Mouse (Mus musculus) limb, embryonic 12.5 days (tissue): ENCODE measurements around the gene Snrnp27. TPM values are rescaled to one million over a fixed set of nuclear protein-coding genes. Genes with fewer than 3 reads are reported as not detected.

ENCODE experiments used
- ATAC-seq: fragments of 200-750 bp; cut with Nextera tagmentation; 2 replicates; pipeline ENCODE4 v1.8.0; 2017; ENCODE audit warnings: low read depth, moderate TSS enrichment; ENCODE audit not compliant: insufficient number of reproducible peaks, insufficient read depth, low FRiP score, low TSS enrichment
- H3K27ac ChIP-seq: fragments of 300-500 bp; sonication (generic); 2 replicates; pipeline ENCODE4 v1.5.1; 2016; ENCODE audit warnings: mild to moderate bottlenecking, moderate library complexity
- H3K27me3 ChIP-seq: fragments of 300-500 bp; sonication (generic); 2 replicates; pipeline ENCODE4 v1.6.1; 2016; ENCODE audit warnings: mild to moderate bottlenecking, moderate library complexity
- H3K36me3 ChIP-seq: fragments of 300-500 bp; sonication (generic); 2 replicates; pipeline ENCODE4 v1.6.1; 2016; ENCODE audit warnings: mild to moderate bottlenecking, moderate library complexity
- H3K4me1 ChIP-seq: fragments of 300-500 bp; sonication (generic); replicated peaks from 2 replicates; pipeline ENCODE4 v1.6.1; 2016
- H3K4me2 ChIP-seq: fragments of 300-500 bp; sonication (generic); 2 replicates; pipeline ENCODE4 v1.6.1; 2016; ENCODE audit warnings: mild to moderate bottlenecking, moderate library complexity
- H3K4me3 ChIP-seq: fragments of 300-500 bp; sonication (generic); replicated peaks from 2 replicates; pipeline ENCODE4 v1.5.1; 2016; ENCODE audit warnings: mild to moderate bottlenecking
- H3K9ac ChIP-seq: fragments of 300-500 bp; sonication (generic); replicated peaks from 2 replicates; pipeline ENCODE4 v1.6.1; 2016; ENCODE audit warnings: mild to moderate bottlenecking, moderate library complexity
- H3K9me3 ChIP-seq: fragments of 300-500 bp; sonication (generic); 2 replicates; pipeline ENCODE4 v1.6.1; 2016; ENCODE audit warnings: mild to moderate bottlenecking, moderate library complexity
- WGBS: fragments of 180-500 bp; shearing (Covaris S2); methylation state at CpG from one replicate; pipeline ENCODE4 v1.1.7; 2016; 5-methylcytosine and 5-hydroxymethylcytosine counted together
- polyA plus RNA-seq: library from polyadenylated mRNA; unstranded; fragments of >200 nt; fragmentation: Nextera tagmentation; extraction: Ambion mirVana; gene quantifications from 2 replicates; pipeline ENCODE4 v1.2.1, GENCODE M21; 2016

Gene Snrnp27
- polyA plus RNA-seq, 1 experiment from 2014 or later, result 147 TPM

GRCm38 (mm10) chr6:86689671-86690070 lies 5.3 kb upstream of the Snrnp27 start:
- no peak for ATAC-seq
- Histone ChIP-seq H3K27me3 (no peaks in the 10 kb centered on the region), H3K9me3 (no peaks in the 10 kb centered on the region), H3K36me3 (peaks cover 49% of the 10 kb centered on the region), H3K27ac (no peak overlapping the region), H3K9ac (no peak overlapping the region), H3K4me2 (no peak overlapping the region), H3K4me3 (no peak overlapping the region), H3K4me1 (no peaks in the 10 kb centered on the region)
- WGBS, result 96% methylated on average over 3 of the region's 3 CpGs

- Histone ChIP-seq H3K9me3 (no peaks in the 10 kb centered on the region), H3K9ac (no peak overlapping the region), H3K27me3 (no peaks in the 10 kb centered on the region), H3K27ac (no peak overlapping the region), H3K36me3 (peaks cover 39% of the 10 kb centered on the region), H3K4me3 (no peak overlapping the region), H3K4me2 (no peak overlapping the region), H3K4me1 (peaks cover 8% of the 10 kb centered on the region)
- no peak for ATAC-seq
- 68% methylated on average over 1 of the region's 1 CpGs for WGBS
These were observed 2.6 kb upstream of the Snrnp27 start for GRCm38 (mm10) chr6:86686971-86687370.

GRCm38 (mm10) chr6:86684655-86685011 lies 311 bp upstream of the Snrnp27 start:
- ATAC-seq, result no peak
- 36% methylated on average over 12 of the region's 12 CpGs for WGBS
- Histone ChIP-seq H3K4me3 (peak overlapping the region; percentile 76), H3K4me2 (peak overlapping the region; percentile 83), H3K27me3 (no peaks in the 10 kb centered on the region), H3K9me3 (no peaks in the 10 kb centered on the region), H3K9ac (peak overlapping the region; percentile 85; the same call in 1 of the 2 replicates), H3K36me3 (peaks cover 40% of the 10 kb centered on the region), H3K27ac (peak overlapping the region; percentile 67), H3K4me1 (peaks cover 8% of the 10 kb centered on the region)

- Histone ChIP-seq H3K27me3 (no peaks in the 10 kb centered on the region), H3K4me2 (no peak overlapping the region), H3K27ac (no peak overlapping the region), H3K9ac (no peak overlapping the region), H3K36me3 (peaks cover 68% of the 10 kb centered on the region), H3K9me3 (no peaks in the 10 kb centered on the region), H3K4me1 (peaks cover 8% of the 10 kb centered on the region), H3K4me3 (no peak overlapping the region)
- ATAC-seq, result no peak
- WGBS, result 79% methylated on average over 3 of the region's 3 CpGs
These were observed 3.0 kb downstream of the Snrnp27 start for GRCm38 (mm10) chr6:86681289-86681688.

DNA sequence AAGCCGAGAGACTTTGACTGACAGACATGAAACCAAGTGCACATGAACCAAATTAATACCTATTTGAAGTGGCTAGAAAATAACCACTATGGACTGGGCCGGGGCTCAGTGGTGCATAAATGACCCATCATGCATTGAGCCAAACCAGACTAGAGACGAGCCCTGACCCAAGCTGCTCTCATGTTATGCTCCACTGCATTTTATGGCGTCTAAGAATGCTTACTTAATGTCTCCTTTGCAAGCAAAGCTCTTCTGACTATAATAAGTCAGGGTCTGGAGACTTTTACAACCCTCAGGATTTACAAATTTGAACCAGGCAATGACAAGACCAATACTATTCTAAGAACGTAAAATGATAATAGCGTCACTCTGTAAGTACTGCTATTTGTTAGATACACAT lies 6.0 kb downstream of the Snrnp27 start:
- Histone ChIP-seq H3K4me3 (no peak overlapping the region), H3K36me3 (peaks cover 97% of the 10 kb centered on the region), H3K4me1 (peaks cover 3% of the 10 kb centered on the region; the same call in 1 of the 2 replicates), H3K9ac (no peak overlapping the region), H3K9me3 (no peaks in the 10 kb centered on the region), H3K27me3 (no peaks in the 10 kb centered on the region), H3K27ac (no peak overlapping the region), H3K4me2 (no peak overlapping the region)
- ATAC-seq, result no peak
- WGBS, result 83% methylated on average over 6 of the region's 6 CpGs

DNA sequence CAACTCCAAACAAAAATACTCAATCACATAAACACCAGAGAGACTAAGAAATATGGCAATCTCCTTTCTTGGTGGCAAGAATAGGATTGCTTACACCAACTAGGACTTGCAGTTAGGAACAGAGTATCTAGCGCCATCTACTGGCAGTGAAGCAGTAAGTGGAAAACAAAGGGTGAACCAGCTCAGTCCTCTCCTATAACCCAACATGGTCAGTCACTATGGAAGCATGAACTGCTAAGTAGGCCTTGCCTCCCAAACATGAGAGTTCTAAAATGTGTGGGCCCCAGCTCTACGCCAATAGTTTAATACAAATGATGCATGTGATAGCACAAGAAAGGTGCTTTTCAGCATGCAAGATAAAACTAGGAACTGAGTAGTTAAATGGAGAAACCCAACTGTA lies 13.4 kb downstream of the Snrnp27 start:
- H3K4me3 ChIP-seq, result no peak overlapping the region
- H3K4me1 ChIP-seq, result peaks cover 18% of the 10 kb centered on the region
- no peak overlapping the region for H3K9ac ChIP-seq
- H3K27me3 ChIP-seq, result no peaks in the 10 kb centered on the region
- peaks cover 58% of the 10 kb centered on the region for H3K36me3 ChIP-seq
- WGBS, result 13% methylated on average over 2 of the region's 2 CpGs
- no peaks in the 10 kb centered on the region for H3K9me3 ChIP-seq
- ATAC-seq, result no peak
- no peak overlapping the region for H3K27ac ChIP-seq
- H3K4me2 ChIP-seq, result no peak overlapping the region

- Histone ChIP-seq H3K27me3 (no peaks in the 10 kb centered on the region), H3K36me3 (peaks cover 50% of the 10 kb centered on the region), H3K4me1 (peaks cover 24% of the 10 kb centered on the region), H3K4me2 (peak overlapping the region; percentile 95), H3K9me3 (no peaks in the 10 kb centered on the region), H3K9ac (peak overlapping the region; percentile 87), H3K27ac (0 out of 2 replicates have a peak overlapping the region, but pooled peaks have one; percentile 9), H3K4me3 (peak overlapping the region; percentile 97)
- peak; percentile 100 for ATAC-seq
- under 1% methylated on average over 34 of the region's 37 CpGs for WGBS
These were observed 15.0 kb downstream of the Snrnp27 start for GRCm38 (mm10) chr6:86669240-86669727.

GRCm38 (mm10) chr6:86668580-86669239 lies 15.6 kb downstream of the Snrnp27 start, which contains the start of gene Mxd1:
Gene Mxd1 (minus strand): TSS chr6:86669161.
- ATAC-seq, result no peak; the same call in 1 of the 2 replicates
- Histone ChIP-seq H3K36me3 (peaks cover 49% of the 10 kb centered on the region), H3K27me3 (no peaks in the 10 kb centered on the region), H3K4me1 (peaks cover 24% of the 10 kb centered on the region), H3K4me2 (peak within 1 kb of the TSS; percentile 95), H3K27ac (0 out of 2 replicates have a peak within 1 kb of the TSS, but pooled peaks have one; percentile 9), H3K4me3 (peak within 1 kb of the TSS; percentile 97), H3K9ac (peak within 1 kb of the TSS; percentile 87), H3K9me3 (no peaks in the 10 kb centered on the region)
- WGBS, result under 1% methylated on average over 46 of the region's 76 CpGs

DNA sequence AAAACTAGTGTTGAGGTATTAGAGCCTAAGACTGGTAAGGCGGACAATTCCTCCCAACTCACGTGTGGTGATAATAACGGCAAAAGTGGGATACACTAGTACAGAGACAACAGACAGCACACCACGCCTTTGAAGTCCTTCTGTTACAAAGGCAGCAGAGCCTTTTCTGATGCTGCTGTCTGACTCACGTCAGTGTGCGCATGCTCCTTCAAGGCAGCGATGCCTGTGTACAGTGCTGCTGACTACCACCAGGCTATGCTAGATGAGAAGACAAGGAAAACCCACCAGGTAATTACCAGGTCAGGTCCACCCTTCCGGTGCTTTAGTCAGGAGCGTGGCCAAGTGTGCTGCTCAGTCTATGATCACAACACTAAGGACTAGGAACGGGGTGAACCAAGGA lies 17.3 kb downstream of the Snrnp27 start:
- Histone ChIP-seq H3K4me1 (peaks cover 24% of the 10 kb centered on the region), H3K4me3 (no peak overlapping the region), H3K27me3 (no peaks in the 10 kb centered on the region), H3K27ac (no peak overlapping the region), H3K9ac (no peak overlapping the region), H3K9me3 (no peaks in the 10 kb centered on the region), H3K4me2 (peak overlapping the region; percentile 95; the same call in 1 of the 2 replicates), H3K36me3 (peaks cover 45% of the 10 kb centered on the region)
- 90% methylated on average over 10 of the region's 10 CpGs for WGBS
- ATAC-seq, result no peak

- no peak overlapping the region for H3K27ac ChIP-seq
- no peaks in the 10 kb centered on the region for H3K9me3 ChIP-seq
- no peak for ATAC-seq
- no peak overlapping the region for H3K9ac ChIP-seq
- H3K36me3 ChIP-seq, result peaks cover 46% of the 10 kb centered on the region
- H3K27me3 ChIP-seq, result no peaks in the 10 kb centered on the region
- no peak overlapping the region for H3K4me2 ChIP-seq
- 38% methylated on average over 17 of the region's 17 CpGs for WGBS
- H3K4me1 ChIP-seq, result peaks cover 24% of the 10 kb centered on the region
- no peak overlapping the region for H3K4me3 ChIP-seq
These were observed 18.6 kb downstream of the Snrnp27 start for GRCm38 (mm10) chr6:86665560-86666307.

DNA sequence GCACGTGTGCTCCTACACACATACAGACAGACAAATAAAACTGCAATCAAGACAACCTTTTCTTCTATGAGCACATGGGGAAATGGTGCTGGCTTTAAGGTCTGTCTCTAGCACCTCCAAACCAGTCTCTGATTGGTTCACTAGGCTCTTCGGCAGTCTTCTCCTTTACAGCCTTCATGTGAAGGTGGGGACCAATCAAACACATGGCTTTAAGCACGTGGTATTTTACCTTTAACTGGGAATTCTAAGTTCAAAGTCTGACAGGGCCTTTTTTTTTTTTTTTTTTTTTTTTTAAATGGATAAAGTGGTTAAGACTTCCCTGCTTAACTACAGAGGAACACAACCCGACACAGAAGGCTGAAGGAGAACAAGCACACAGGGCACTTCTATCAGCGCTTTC lies 19.2 kb downstream of the Snrnp27 start:
- peaks cover 48% of the 10 kb centered on the region for H3K36me3 ChIP-seq
- no peak for ATAC-seq

More for the DNA sequence above, 19.2 kb downstream of the Snrnp27 start:
- Histone ChIP-seq H3K4me2 (no peak overlapping the region), H3K9ac (no peak overlapping the region), H3K4me1 (peaks cover 24% of the 10 kb centered on the region), H3K27me3 (no peaks in the 10 kb centered on the region), H3K9me3 (no peaks in the 10 kb centered on the region), H3K4me3 (no peak overlapping the region), H3K27ac (no peak overlapping the region)
- 70% methylated on average over 5 of the region's 5 CpGs for WGBS
